Mouse (Mus musculus) stomach, postnatal 0 days (tissue): ENCODE measurements at regions not wholly inside any gene's neighbourhood (a gene's known extent, or its start where the extent isn't known, plus 50 kb on each side); places are given as distances from the start of the nearest gene placed in this dataset.

Experiments used
- CTCF ChIP-seq: IDR thresholded peaks from 2 replicates; pipeline ENCODE4 v1.5.1; 2016; ENCODE audit warnings: antibody characterized with exemption, low read depth, mild to moderate bottlenecking, moderate library complexity
- EP300 ChIP-seq: optimal IDR thresholded peaks from 2 replicates; pipeline ENCODE3; 2016; ENCODE audit warnings: antibody characterized with exemption

DNA sequence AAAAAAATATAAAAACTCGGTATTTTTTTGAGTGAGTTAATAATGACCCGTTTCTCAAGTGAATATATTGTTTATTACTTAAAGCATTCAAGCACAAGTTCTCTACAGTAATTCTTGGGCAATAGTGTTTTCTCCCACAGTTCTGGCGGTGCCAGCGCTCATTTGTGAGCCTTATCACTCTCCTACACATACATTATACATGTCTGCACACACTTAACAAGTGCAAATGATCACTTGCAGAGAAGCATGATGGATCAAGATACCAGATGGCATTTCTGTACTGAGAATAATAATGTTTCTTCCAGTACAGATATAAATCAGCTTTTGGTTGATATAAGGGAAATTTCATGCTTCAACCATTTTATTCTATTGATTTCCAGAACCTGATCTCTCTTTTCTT, 316.4 kb upstream of the Prmt6 start:
- TF ChIP-seq CTCF (no peak), EP300 (no peak)
